Mouse (Mus musculus) cortical plate, adult 2 months (tissue): ENCODE results near the gene Radil.

ENCODE experiments used
- CTCF ChIP-seq: fragments of 200-500 bp; IDR thresholded peaks from 2 replicates; pipeline ENCODE4 v1.5.1; 2011; ENCODE audit warnings: mild to moderate bottlenecking, control low read depth, low read length; ENCODE audit not compliant: insufficient read depth; ENCODE audit errors: extremely low read depth
- POLR2A ChIP-seq: fragments of 200-500 bp; IDR thresholded peaks from 2 replicates; pipeline ENCODE4 v1.6.1; 2011; ENCODE audit warnings: mild to moderate bottlenecking, low read length, control low read depth; ENCODE audit not compliant: insufficient read depth; ENCODE audit errors: extremely low read depth

- TF ChIP-seq CTCF (no peak), POLR2A (no peak)
Measured at GRCm38 (mm10) chr5:142443514-142443913, 107.4 kb downstream of the Radil start.
